In the genomic region with DNA sequence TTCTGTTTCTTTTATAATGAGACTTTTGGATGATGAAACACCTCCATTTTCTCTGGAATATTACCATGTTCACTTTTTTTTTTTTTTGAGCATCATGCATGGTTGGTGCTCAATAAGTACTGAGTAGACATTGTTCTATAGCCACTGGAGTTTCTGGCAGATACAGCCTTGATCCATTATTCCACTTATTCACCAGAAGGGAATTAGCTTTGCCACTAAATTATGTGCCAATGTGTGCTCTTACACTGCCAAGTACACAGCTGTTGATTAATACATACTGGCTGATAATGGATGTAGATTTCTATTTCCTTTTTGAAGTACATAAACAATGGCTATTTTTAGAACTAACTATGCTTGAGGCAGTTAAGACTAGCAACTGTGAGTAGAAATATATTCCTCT, we compare ENCODE assay signal across 13 mouse cellular contexts.
"Had no signal": no experiment of that assay in that cellular context is flagged by ENCODE, and none has a peak within 500 bp of the region (broad histone marks: within the 10 kb centered on the region; RNA-seq: fewer than 3 reads in every experiment).

No protein-coding gene starts in this region.

- H3K4me1 ChIP-seq: limb, embryonic 12.5 days; liver, embryonic 13.5 days; midbrain, embryonic 13.5 days; neural tube, embryonic 13.5 days; stomach, embryonic 15.5 days had no signal

- DNase-seq: kidney, adult 8-10 months; kidney, postnatal 36 days; layer of hippocampus, adult 9-11 months; liver; liver, embryonic 13.5 days; liver, postnatal 0 days; right cerebral cortex, postnatal 14 days; thymus, adult 2 months; thymus, postnatal 25 days had no signal

- ATAC-seq: liver, postnatal 0 days; midbrain, embryonic 13.5 days had no signal

- H3K9ac ChIP-seq: limb, embryonic 12.5 days; liver, embryonic 13.5 days; liver, postnatal 0 days; midbrain, embryonic 13.5 days; neural tube, embryonic 13.5 days; stomach, embryonic 15.5 days had no signal

- H3K4me3 ChIP-seq: limb, embryonic 12.5 days; liver, embryonic 13.5 days; midbrain, embryonic 13.5 days; neural tube, embryonic 13.5 days; stomach, embryonic 15.5 days had no signal

- H3K9me3 ChIP-seq: limb, embryonic 12.5 days; liver, embryonic 13.5 days; midbrain, embryonic 13.5 days; neural tube, embryonic 13.5 days; stomach, embryonic 15.5 days had no signal

- H3K27me3 ChIP-seq: limb, embryonic 12.5 days; liver, embryonic 13.5 days; midbrain, embryonic 13.5 days; neural tube, embryonic 13.5 days; stomach, embryonic 15.5 days had no signal

- H3K27ac ChIP-seq: limb, embryonic 12.5 days; liver, embryonic 13.5 days; midbrain, embryonic 13.5 days; neural tube, embryonic 13.5 days; stomach, embryonic 15.5 days had no signal

- H3K36me3 ChIP-seq: limb, embryonic 12.5 days; liver, embryonic 13.5 days; midbrain, embryonic 13.5 days; neural tube, embryonic 13.5 days; stomach, embryonic 15.5 days had no signal

- H3K4me2 ChIP-seq: limb, embryonic 12.5 days; liver, embryonic 13.5 days; midbrain, embryonic 13.5 days; neural tube, embryonic 13.5 days; stomach, embryonic 15.5 days had no signal
